Comparison of ENCODE assay signal across 8 mouse cellular contexts in genomic region chr2:30985111-30986020, GRCm38 (mm10). TPM values are rescaled to one million over a fixed set of nuclear protein-coding genes. Genes with fewer than 3 reads are reported as not detected.
DNase-seq lines count a peak whose midpoint lies in the region; ATAC-seq and TF ChIP-seq lines count a peak whose summit lies in the region.

No protein-coding gene starts in this region.

- H3K9ac ChIP-seq in liver, embryonic 15.5 days, result no peak overlapping the region
- H3K9ac ChIP-seq in stomach, postnatal 0 days (ENCODE audit: low read length), result no peak overlapping the region

- no peak for TF ChIP-seq EP300 in stomach, postnatal 0 days (optimal IDR thresholded peaks at IDR 0.05)

- no peaks in the 10 kb centered on the region for H3K36me3 ChIP-seq in liver, embryonic 15.5 days (replicated peaks)
- H3K36me3 ChIP-seq in stomach, postnatal 0 days (ENCODE audit: control insufficient read depth, insufficient read depth, low read length), result no peaks in the 10 kb centered on the region

- H3K4me1 ChIP-seq in liver, embryonic 15.5 days (replicated peaks), result peaks cover 38% of the 10 kb centered on the region
- peaks cover 8% of the 10 kb centered on the region; the same call in 1 of the 2 replicates for H3K4me1 ChIP-seq in stomach, postnatal 0 days (replicated peaks; ENCODE audit: control insufficient read depth, insufficient read depth)

- no peak overlapping the region for H3K27ac ChIP-seq in liver, embryonic 15.5 days (replicated peaks)
- H3K27ac ChIP-seq in stomach, postnatal 0 days (replicated peaks), result peak overlapping the region; percentile 24; the same call in 1 of the 2 replicates

- WGBS in liver, embryonic 15.5 days (ENCODE audit: insufficient replicate concordance), result 20% methylated on average over 17 of the region's 17 CpGs
- WGBS in stomach, postnatal 0 days, result 25% methylated on average over 17 of the region's 17 CpGs

- no peak for TF ChIP-seq CTCF in stomach, postnatal 0 days (IDR thresholded peaks at IDR 0.05; ENCODE audit: low read depth)

- H3K4me3 ChIP-seq in liver, embryonic 15.5 days (replicated peaks), result peak overlapping the region; percentile 35
- no peak overlapping the region for H3K4me3 ChIP-seq in stomach, postnatal 0 days (ENCODE audit: low read depth, low read length)

- ATAC-seq in liver, embryonic 15.5 days (ENCODE audit: insufficient read depth), result no peak
- peak; percentile 27 for ATAC-seq in stomach, postnatal 0 days (ENCODE audit: low FRiP score, low TSS enrichment)

- H3K27me3 ChIP-seq in liver, embryonic 15.5 days, result no peaks in the 10 kb centered on the region
- H3K27me3 ChIP-seq in stomach, postnatal 0 days (ENCODE audit: control insufficient read depth, insufficient read depth, low read length), result no peaks in the 10 kb centered on the region

- H3K4me2 ChIP-seq in liver, embryonic 15.5 days, result peak overlapping the region; percentile 55
- H3K4me2 ChIP-seq in stomach, postnatal 0 days (replicated peaks; ENCODE audit: low read depth), result peak overlapping the region; percentile 25; the same call in 1 of the 2 replicates

- H3K9me3 ChIP-seq in liver, embryonic 15.5 days (replicated peaks), result no peaks in the 10 kb centered on the region
- H3K9me3 ChIP-seq in stomach, postnatal 0 days (ENCODE audit: control insufficient read depth, low read length), result no peaks in the 10 kb centered on the region

- DNase-seq in cerebellum, adult 11-12 months, result peak; percentile 58
- DNase-seq in cerebellum, postnatal 14 days, result no peak
- DNase-seq in 416B (ENCODE audit: low read depth), result peak; percentile 75
- peak; percentile 86 for DNase-seq in adrenal gland, postnatal 25 days
- peak; percentile 68 for DNase-seq in induced T-regulatory cell, adult 2 months (ENCODE audit: low read depth)
- DNase-seq in stomach, postnatal 0 days (ENCODE audit: low spot score), result peak; percentile 93
- no peak for DNase-seq in layer of hippocampus, postnatal 14 days (ENCODE audit: low spot score in 2 of 2)

RNA-seq across cellular contexts. Expression of gene Usp20, which starts 3.3 kb away (rescaled TPM):
- 22.9 and 31.3 TPM in 2 replicates for total RNA-seq in adrenal gland, postnatal 25 days (2021)
- 4.3 and 4.8 TPM in 2 replicates for polyA plus RNA-seq in liver, embryonic 15.5 days (2015; fragmentation: Nextera tagmentation; extraction: Ambion mirVana)
- polyA plus RNA-seq in stomach, postnatal 0 days (2015; fragmentation: Nextera tagmentation; extraction: Ambion mirVana), result 8.9 and 9.0 TPM in 2 replicates
- total RNA-seq in layer of hippocampus, postnatal 14 days (2021), result 10 to 100 TPM; 84.0 to 85.6 TPM

RNA-seq across cellular contexts. Expression of gene BC005624, which starts 3.4 kb away (rescaled TPM):
- 46.9 TPM in 2 replicates for total RNA-seq in adrenal gland, postnatal 25 days (2021)
- polyA plus RNA-seq in liver, embryonic 15.5 days (2015; fragmentation: Nextera tagmentation; extraction: Ambion mirVana), result 23.1 and 24.6 TPM in 2 replicates
- 29.5 TPM in 2 replicates for polyA plus RNA-seq in stomach, postnatal 0 days (2015; fragmentation: Nextera tagmentation; extraction: Ambion mirVana)
- total RNA-seq in layer of hippocampus, postnatal 14 days (2021), result 10 to 100 TPM; 51.0 to 52.8 TPM

RNA-seq across cellular contexts. Expression of gene Tor1a, which starts 17.6 kb away (rescaled TPM):
- total RNA-seq in adrenal gland, postnatal 25 days (2021), result 42.7 and 53.0 TPM in 2 replicates
- polyA plus RNA-seq in liver, embryonic 15.5 days (2015; fragmentation: Nextera tagmentation; extraction: Ambion mirVana), result 38.9 and 39.3 TPM in 2 replicates
- polyA plus RNA-seq in stomach, postnatal 0 days (2015; fragmentation: Nextera tagmentation; extraction: Ambion mirVana), result 49.1 and 51.2 TPM in 2 replicates
- total RNA-seq in layer of hippocampus, postnatal 14 days (2021), result 10 to 100 TPM; 47.0 to 54.0 TPM

RNA-seq across cellular contexts. Expression of gene Tor1b, which starts 32.6 kb away (rescaled TPM):
- total RNA-seq in adrenal gland, postnatal 25 days (2021), result 53.5 and 59.8 TPM in 2 replicates
- polyA plus RNA-seq in liver, embryonic 15.5 days (2015; fragmentation: Nextera tagmentation; extraction: Ambion mirVana), result 14.6 and 16.1 TPM in 2 replicates
- 20.1 and 21.8 TPM in 2 replicates for polyA plus RNA-seq in stomach, postnatal 0 days (2015; fragmentation: Nextera tagmentation; extraction: Ambion mirVana)
- total RNA-seq in layer of hippocampus, postnatal 14 days (2021), result 10 to 100 TPM; 38.8 TPM

RNA-seq across cellular contexts. Expression of gene Ptges, which starts 55.7 kb away (rescaled TPM):
- total RNA-seq in adrenal gland, postnatal 25 days (2021), result 15.8 and 16.7 TPM in 2 replicates
- polyA plus RNA-seq in liver, embryonic 15.5 days (2015; fragmentation: Nextera tagmentation; extraction: Ambion mirVana), result 0.29 and 0.33 TPM in 2 replicates
- 28.3 and 29.2 TPM in 2 replicates for polyA plus RNA-seq in stomach, postnatal 0 days (2015; fragmentation: Nextera tagmentation; extraction: Ambion mirVana)
- total RNA-seq in layer of hippocampus, postnatal 14 days (2021), result 1 to 10 TPM; 4.4 to 5.8 TPM

Comparison
In these comparisons a context has a peak if more than half of its experiments do, and no peak if none do; other contexts are left out.
1. DNase-seq: peak in cerebellum, adult 11-12 months (single experiment), 416B (single experiment), adrenal gland, postnatal 25 days (single experiment), induced T-regulatory cell, adult 2 months (single experiment) and stomach, postnatal 0 days (single experiment); none in cerebellum, postnatal 14 days (0 of 2) and layer of hippocampus, postnatal 14 days (0 of 2).